Mouse (Mus musculus) natural killer cell, adult 2 months (primary cell): ENCODE measurements around the gene Flnb.
A peak's percentile ranks its signal among the peaks of the same experiment; 100 is the strongest.

ENCODE experiments used
- DNase-seq, 2 experiments: peaks; one replicate each; pipeline ENCODE4 v3.0.0; 2022; ENCODE audit warnings: low spot score in 2 of 2

Gene Flnb

GRCm38 (mm10) chr14:7900481-7901049, 82.8 kb downstream of the Flnb start:
- no peak for DNase-seq

GRCm38 (mm10) chr14:7901484-7902240, 83.9 kb downstream of the Flnb start:
- DNase-seq, result no peak

GRCm38 (mm10) chr14:7907058-7907457, 89.3 kb downstream of the Flnb start:
- DNase-seq, result no peak

GRCm38 (mm10) chr14:7909472-7909871, 91.7 kb downstream of the Flnb start:
- no peak for DNase-seq

GRCm38 (mm10) chr14:7913842-7914241, 96.1 kb downstream of the Flnb start:
- DNase-seq, result peak; percentile 22 to 42

GRCm38 (mm10) chr14:7914461-7914860, 96.7 kb downstream of the Flnb start:
- DNase-seq, result no peak

- DNase-seq, result no peak
These were observed 100.6 kb downstream of the Flnb start for GRCm38 (mm10) chr14:7918150-7918991.

GRCm38 (mm10) chr14:7919309-7919708, 101.6 kb downstream of the Flnb start:
- no peak for DNase-seq

- no peak for DNase-seq
These were observed 102.2 kb downstream of the Flnb start for GRCm38 (mm10) chr14:7919921-7920320.

- no peak for DNase-seq
These were observed 103.7 kb downstream of the Flnb start for GRCm38 (mm10) chr14:7921459-7921858.

- DNase-seq, result no peak
These were observed 105.9 kb downstream of the Flnb start for GRCm38 (mm10) chr14:7923635-7924034.

GRCm38 (mm10) chr14:7928362-7928761, 110.6 kb downstream of the Flnb start:
- DNase-seq, result no peak

- no peak for DNase-seq
These were observed 111.3 kb downstream of the Flnb start for GRCm38 (mm10) chr14:7929029-7929428.

GRCm38 (mm10) chr14:7932151-7932550, 114.4 kb downstream of the Flnb start:
- DNase-seq, result no peak

- DNase-seq, result no peak
These were observed 116.4 kb downstream of the Flnb start for GRCm38 (mm10) chr14:7934166-7934565.

- DNase-seq, result no peak
These were observed 119.4 kb downstream of the Flnb start for GRCm38 (mm10) chr14:7937052-7937630.

GRCm38 (mm10) chr14:7938809-7939784, 121.3 kb downstream of the Flnb start:
- DNase-seq, result no peak

GRCm38 (mm10) chr14:7941413-7941812, 123.7 kb downstream of the Flnb start:
- DNase-seq, result no peak

GRCm38 (mm10) chr14:7943101-7943800, 125.5 kb downstream of the Flnb start:
- DNase-seq, result no peak

GRCm38 (mm10) chr14:7943801-7944135, 126.0 kb downstream of the Flnb start:
- DNase-seq, result no peak
